Mouse (Mus musculus): Measurements from ENCODE around the gene Fam131a. TPM values are rescaled to one million over a fixed set of nuclear protein-coding genes. Genes with fewer than 3 reads are reported as not detected.

The Fam131a gene
- total RNA-seq, 2 experiments from 2014 or later: 0.26 TPM; not detected in 1

DNA sequence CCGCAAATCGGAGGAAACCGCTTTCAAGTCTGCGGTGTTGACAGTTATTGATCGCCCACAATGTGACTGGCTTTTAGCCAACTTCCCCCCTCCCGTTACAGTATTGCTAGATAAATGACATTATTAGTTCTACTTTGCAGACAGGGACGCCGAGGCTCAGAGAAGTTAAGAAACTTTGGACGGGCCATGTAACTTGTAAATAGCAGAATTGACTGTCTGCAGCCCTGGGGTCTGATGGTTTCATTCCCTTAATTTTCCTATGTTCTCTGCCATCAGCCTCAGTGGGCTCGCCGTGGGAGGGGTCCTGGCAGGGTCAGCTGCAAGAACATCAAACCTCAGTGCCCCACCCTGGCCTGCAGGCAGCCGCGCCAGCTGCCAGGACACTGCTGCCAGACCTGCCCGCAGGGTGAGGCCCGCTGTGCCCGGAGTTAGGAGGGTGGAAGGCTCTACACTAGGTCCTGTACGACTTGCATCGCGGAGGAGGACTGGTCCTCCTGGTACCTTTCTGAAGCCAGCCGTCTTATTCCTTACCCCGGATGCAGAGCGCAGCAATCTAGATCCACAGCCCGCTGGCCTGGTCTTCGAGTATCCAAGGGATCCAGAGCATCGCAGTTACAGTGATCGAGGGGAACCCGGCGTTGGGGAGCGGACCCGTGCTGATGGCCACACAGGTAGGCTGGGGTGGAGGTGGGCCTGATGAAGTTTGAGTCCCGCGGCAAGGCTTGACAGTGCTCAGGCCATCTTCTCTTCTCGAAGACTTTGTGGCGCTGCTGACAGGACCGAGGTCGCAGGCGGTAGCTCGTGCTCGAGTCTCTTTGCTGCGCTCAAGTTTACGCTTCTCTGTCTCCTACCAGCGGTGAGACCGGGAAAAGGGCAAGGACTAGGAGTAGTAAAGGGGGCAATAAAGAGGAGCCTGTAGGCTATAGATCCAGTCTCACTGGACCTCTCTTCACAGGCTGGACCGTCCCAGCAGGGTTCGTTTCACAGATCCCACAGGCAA lies 41.0 kb downstream of the Fam131a start, which contains the start of gene Thpo:
Thpo (minus strand) TSS at position 781 of the 1,000 bp plus-strand sequence.
- ATAC-seq (replicated peaks; ENCODE audit: low FRiP score, poor library complexity, severe bottlenecking): no peak

DNA sequence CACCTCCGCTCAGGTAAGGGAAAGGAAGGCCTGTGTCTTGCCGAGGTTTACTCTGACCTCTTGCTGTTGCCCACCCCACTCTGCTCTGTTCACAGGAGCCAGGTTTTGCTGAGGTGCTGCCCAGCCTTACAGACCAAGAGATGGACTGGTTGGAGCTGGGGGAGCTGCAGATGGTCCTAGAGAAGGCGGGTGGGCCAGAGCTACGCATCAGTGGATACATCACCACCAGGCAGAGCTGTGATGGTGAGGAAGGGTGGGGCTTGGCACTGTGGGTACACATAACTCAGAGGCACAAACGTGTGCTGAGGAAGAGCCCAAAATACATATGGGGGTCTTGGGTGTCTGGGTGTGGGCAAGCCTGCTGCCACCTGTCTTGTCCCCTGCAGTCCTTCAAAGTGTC lies 42.6 kb downstream of the Fam131a start:
- ATAC-seq (replicated peaks; ENCODE audit: low FRiP score, poor library complexity, severe bottlenecking): no peak

DNA sequence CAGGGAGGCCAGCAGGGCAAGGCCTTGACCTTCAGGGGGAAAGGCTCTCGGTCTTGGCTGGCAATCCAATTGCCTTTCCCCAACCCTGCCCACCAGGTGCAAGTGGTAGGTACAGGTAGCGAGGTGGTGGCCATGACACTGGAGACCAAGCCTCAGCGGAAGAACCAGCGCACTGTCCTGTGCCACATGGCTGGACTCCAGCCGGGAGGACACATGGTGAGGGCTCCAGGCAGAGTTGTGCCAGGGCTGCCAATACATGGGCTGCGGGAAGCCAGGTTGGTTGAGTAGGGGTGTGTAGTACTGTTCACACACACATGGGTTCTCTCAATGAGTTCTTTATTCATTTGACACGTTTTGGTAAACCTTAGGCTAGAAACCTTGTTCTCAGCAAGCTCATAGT lies 43.1 kb downstream of the Fam131a start:
- ATAC-seq (replicated peaks; ENCODE audit: low FRiP score, poor library complexity, severe bottlenecking): no peak

DNA sequence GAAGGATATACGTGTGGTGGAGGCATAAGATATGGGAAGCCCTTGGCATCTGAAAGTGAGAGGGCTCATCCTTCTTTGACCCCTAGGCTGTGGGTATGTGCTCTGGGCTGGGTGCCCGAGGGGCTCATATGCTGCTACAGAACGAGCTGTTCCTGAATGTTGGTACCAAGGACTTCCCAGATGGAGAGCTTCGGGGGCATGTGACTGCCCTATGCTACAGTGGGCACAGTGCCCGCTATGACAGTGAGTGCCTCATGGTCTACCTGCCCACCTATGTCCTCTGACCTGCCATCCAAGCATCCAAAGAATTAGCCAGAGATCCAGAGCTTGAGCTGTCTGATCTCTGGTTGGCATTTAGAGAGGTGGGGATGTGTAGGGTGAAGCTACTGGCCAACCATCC lies 43.8 kb downstream of the Fam131a start:
- ATAC-seq (replicated peaks; ENCODE audit: low FRiP score, poor library complexity, severe bottlenecking): no peak

DNA sequence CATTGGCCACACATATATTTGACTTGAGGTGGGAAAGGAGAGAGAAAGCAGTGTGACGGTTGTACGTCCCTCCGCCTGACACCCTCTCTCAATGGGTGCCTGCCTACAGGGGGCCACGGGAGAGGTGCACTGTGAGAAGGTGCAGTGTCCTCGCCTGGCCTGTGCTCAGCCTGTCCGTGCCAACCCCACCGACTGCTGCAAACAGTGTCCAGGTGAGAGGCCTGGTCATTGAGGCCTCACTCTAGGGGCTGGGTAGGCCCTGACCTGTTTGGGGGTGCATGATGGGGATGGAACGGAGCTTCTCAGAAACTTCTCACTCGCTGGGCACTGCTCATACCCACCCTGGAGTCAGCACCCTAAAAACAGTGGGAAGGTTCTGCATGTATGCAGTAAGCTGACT lies 46.8 kb downstream of the Fam131a start:
- ATAC-seq (replicated peaks; ENCODE audit: low FRiP score, poor library complexity, severe bottlenecking): no peak

DNA sequence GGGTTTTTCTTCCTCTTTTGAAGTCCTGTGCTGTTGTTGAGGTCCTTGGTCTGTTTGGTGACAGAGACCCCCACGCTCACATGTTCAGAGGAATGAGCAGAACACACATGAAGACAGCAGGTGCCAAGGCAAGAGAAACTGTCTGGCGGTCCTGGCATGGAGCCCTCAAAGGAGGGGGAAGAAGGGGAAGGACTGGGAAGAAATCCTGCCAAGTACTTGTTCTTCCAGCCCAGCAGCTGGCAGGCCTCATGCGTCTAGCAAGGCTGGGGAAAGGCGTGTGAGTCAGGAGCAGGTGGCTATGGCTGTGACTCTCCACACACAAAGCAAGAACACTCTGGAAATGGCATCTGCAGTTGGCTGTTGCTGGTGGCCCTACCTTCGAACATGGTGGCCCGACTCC lies 53.6 kb downstream of the Fam131a start:
- no peak for ATAC-seq (replicated peaks; ENCODE audit: low FRiP score, poor library complexity, severe bottlenecking)

DNA sequence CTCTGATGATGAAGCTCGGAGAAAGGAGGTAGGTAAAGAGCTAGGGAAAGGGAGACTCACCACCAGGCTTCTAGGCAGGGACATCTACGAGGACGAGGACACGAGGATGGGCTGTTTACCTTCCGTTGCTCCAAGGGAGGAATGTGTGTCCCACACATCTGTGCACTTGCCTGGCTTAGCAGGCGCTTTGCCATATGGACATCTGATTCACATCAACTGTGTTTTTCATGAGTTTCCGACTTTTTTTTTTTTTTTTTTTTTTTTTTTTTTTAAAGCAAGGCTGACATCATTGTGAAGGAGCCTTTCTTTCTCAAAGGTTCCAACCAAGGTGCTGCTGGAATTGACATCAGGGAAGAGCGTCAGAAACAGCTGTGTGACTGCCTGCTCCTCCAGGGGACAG lies 57.5 kb downstream of the Fam131a start:
- no peak for ATAC-seq (replicated peaks; ENCODE audit: low FRiP score, poor library complexity, severe bottlenecking)

Other genes with a start within 250 kb of the Fam131a start
- 7.7 and 10.4 TPM in 2 replicates for gene Eif2b5, start 194.4 kb upstream of the Fam131a start, total RNA-seq (2015; ENCODE audit: low replicate concordance)
- gene Eif2b5, start 194.4 kb upstream of the Fam131a start, total RNA-seq (2017; ENCODE audit: low replicate concordance): 9.1 and 14.1 TPM in 2 replicates
- 3.8 and 10.0 TPM in 2 replicates for gene Dvl3, start 176.3 kb upstream of the Fam131a start, total RNA-seq (2015; ENCODE audit: low replicate concordance)
- 1.1 and 1.7 TPM in 2 replicates for gene Dvl3, start 176.3 kb upstream of the Fam131a start, total RNA-seq (2017; ENCODE audit: low replicate concordance)
- gene Ap2m1, start 157.8 kb upstream of the Fam131a start, total RNA-seq (2015; ENCODE audit: low replicate concordance): 124 and 125 TPM in 2 replicates
- 81.1 and 126 TPM in 2 replicates for gene Ap2m1, start 157.8 kb upstream of the Fam131a start, total RNA-seq (2017; ENCODE audit: low replicate concordance)
- 8.2 and 11.0 TPM in 2 replicates for gene Abcf3, start 144.7 kb upstream of the Fam131a start, total RNA-seq (2015; ENCODE audit: low replicate concordance)
- 8.9 and 24.7 TPM in 2 replicates for gene Abcf3, start 144.7 kb upstream of the Fam131a start, total RNA-seq (2017; ENCODE audit: low replicate concordance)
- gene Vwa5b2, start 103.8 kb upstream of the Fam131a start, total RNA-seq (2015; ENCODE audit: low replicate concordance): not detected in 2 replicates
- gene Vwa5b2, start 103.8 kb upstream of the Fam131a start, total RNA-seq (2017; ENCODE audit: low replicate concordance): not detected in 2 replicates
- 8.2 and 10.6 TPM in 2 replicates for gene Eef1akmt4, start 81.6 kb upstream of the Fam131a start, total RNA-seq (2015; ENCODE audit: low replicate concordance)
- gene Eef1akmt4, start 81.6 kb upstream of the Fam131a start, total RNA-seq (2017; ENCODE audit: low replicate concordance): 0.60 and 0.98 TPM in 2 replicates
- not detected in 2 replicates for gene Gm49333, start 81.6 kb upstream of the Fam131a start, total RNA-seq (2015; ENCODE audit: low replicate concordance)
- not detected in 2 replicates for gene Gm49333, start 81.6 kb upstream of the Fam131a start, total RNA-seq (2017; ENCODE audit: low replicate concordance)
- 7.7 and 22.7 TPM in 2 replicates for gene Alg3, start 81.5 kb upstream of the Fam131a start, total RNA-seq (2015; ENCODE audit: low replicate concordance)
- gene Alg3, start 81.5 kb upstream of the Fam131a start, total RNA-seq (2017; ENCODE audit: low replicate concordance): 1.4 TPM in 1 of 2 replicates, not detected in the other
- not detected in 2 replicates for gene Camk2n2, start 72.0 kb upstream of the Fam131a start, total RNA-seq (2015; ENCODE audit: low replicate concordance)
- gene Camk2n2, start 72.0 kb upstream of the Fam131a start, total RNA-seq (2017; ENCODE audit: low replicate concordance): 0.94 TPM in 1 of 2 replicates, not detected in the other
- gene Ece2, start 63.4 kb upstream of the Fam131a start, total RNA-seq (2015; ENCODE audit: low replicate concordance): not detected in 2 replicates
- not detected in 2 replicates for gene Ece2, start 63.4 kb upstream of the Fam131a start, total RNA-seq (2017; ENCODE audit: low replicate concordance)
- gene Psmd2, start 41.6 kb upstream of the Fam131a start, total RNA-seq (2015; ENCODE audit: low replicate concordance): 27.9 and 60.4 TPM in 2 replicates
- 82.0 and 97.2 TPM in 2 replicates for gene Psmd2, start 41.6 kb upstream of the Fam131a start, total RNA-seq (2017; ENCODE audit: low replicate concordance)
- 60.1 and 64.6 TPM in 2 replicates for gene Eif4g1, start 24.9 kb upstream of the Fam131a start, total RNA-seq (2015; ENCODE audit: low replicate concordance)
- gene Eif4g1, start 24.9 kb upstream of the Fam131a start, total RNA-seq (2017; ENCODE audit: low replicate concordance): 71.0 and 76.1 TPM in 2 replicates
- 7.9 and 15.9 TPM in 2 replicates for gene Polr2h, start 24.4 kb downstream of the Fam131a start, total RNA-seq (2015; ENCODE audit: low replicate concordance)
- gene Polr2h, start 24.4 kb downstream of the Fam131a start, total RNA-seq (2017; ENCODE audit: low replicate concordance): 4.0 and 4.3 TPM in 2 replicates
- 1.7 and 5.0 TPM in 2 replicates for gene Clcn2, start 24.5 kb downstream of the Fam131a start, total RNA-seq (2015; ENCODE audit: low replicate concordance)
- gene Clcn2, start 24.5 kb downstream of the Fam131a start, total RNA-seq (2017; ENCODE audit: low replicate concordance): 3.3 and 8.9 TPM in 2 replicates
- not detected in 2 replicates for gene Chrd, start 39.9 kb downstream of the Fam131a start, total RNA-seq (2015; ENCODE audit: low replicate concordance)
- gene Chrd, start 39.9 kb downstream of the Fam131a start, total RNA-seq (2017; ENCODE audit: low replicate concordance): not detected in 2 replicates
- not detected in 2 replicates for gene Thpo, start 41.3 kb downstream of the Fam131a start, total RNA-seq (2015; ENCODE audit: low replicate concordance)
- not detected in 2 replicates for gene Thpo, start 41.3 kb downstream of the Fam131a start, total RNA-seq (2017; ENCODE audit: low replicate concordance)

Measured in erythroblast, adult 5-6 weeks (primary cell).